Mouse (Mus musculus) neural tube, embryonic 11.5 days (tissue): Measurements from ENCODE around the gene Gse1. TPM values are rescaled to one million over a fixed set of nuclear protein-coding genes. Genes with fewer than 3 reads are reported as not detected.

Experiments used
- ATAC-seq: fragments of 200-750 bp; cut with Nextera tagmentation; 2 replicates; pipeline ENCODE4 v1.8.0; 2017; ENCODE audit warnings: moderate number of reproducible peaks, mild to moderate bottlenecking, moderate TSS enrichment, moderate library complexity; ENCODE audit not compliant: insufficient read depth, low FRiP score, low TSS enrichment
- DNase-seq: peaks from one replicate; pipeline ENCODE4 v3.0.0-alpha.2; 2015; ENCODE audit warnings: low spot score
- H3K27ac ChIP-seq: fragments of 300-500 bp; sonication (generic); 2 replicates; pipeline ENCODE4 v1.5.1; 2014; ENCODE audit warnings: low read depth, mild to moderate bottlenecking, low read length
- H3K27me3 ChIP-seq: fragments of 300-500 bp; sonication (generic); 2 replicates; pipeline ENCODE4 v1.6.1; 2014; ENCODE audit warnings: mild to moderate bottlenecking, low read length, mixed read lengths; ENCODE audit not compliant: control insufficient read depth, insufficient read depth
- H3K36me3 ChIP-seq: fragments of 300-500 bp; sonication (generic); 2 replicates; pipeline ENCODE4 v1.6.1; 2014; ENCODE audit warnings: mild to moderate bottlenecking, low read length, moderate library complexity, mixed read lengths; ENCODE audit not compliant: control insufficient read depth, insufficient read depth
- H3K4me1 ChIP-seq: fragments of 300-500 bp; sonication (generic); 2 replicates; pipeline ENCODE4 v1.6.1; 2014; ENCODE audit warnings: low read length, mixed read lengths; ENCODE audit not compliant: control insufficient read depth, insufficient read depth
- H3K4me2 ChIP-seq: fragments of 300-500 bp; sonication (generic); 2 replicates; pipeline ENCODE4 v1.6.1; 2014; ENCODE audit warnings: low read depth, mild to moderate bottlenecking, moderate library complexity
- H3K4me3 ChIP-seq: fragments of 300-500 bp; sonication (generic); 2 replicates; pipeline ENCODE4 v1.5.1; 2014; ENCODE audit warnings: low read depth, low read length
- H3K9ac ChIP-seq: fragments of 300-500 bp; sonication (generic); 2 replicates; pipeline ENCODE4 v1.6.1; 2014; ENCODE audit warnings: mild to moderate bottlenecking, low read length
- H3K9me3 ChIP-seq: fragments of 300-500 bp; sonication (generic); 2 replicates; pipeline ENCODE4 v1.6.1; 2016; ENCODE audit warnings: low read length; ENCODE audit not compliant: control insufficient read depth
- WGBS: fragments of 180-500 bp; shearing (Covaris S2); extraction: QIAGEN DNeasy Blood & Tissue Kit; methylation state at CpG from one replicate; pipeline ENCODE4 v1.1.7; 2014; 5-methylcytosine and 5-hydroxymethylcytosine counted together
- polyA plus RNA-seq: library from polyadenylated mRNA; unstranded; fragments of >200 nt; fragmentation: Nextera tagmentation; extraction: Ambion mirVana; gene quantifications from 2 replicates; pipeline ENCODE4 v1.2.1, GENCODE M21; 2014

The Gse1 gene
- polyA plus RNA-seq, 1 experiment from 2014 or later, result 33.5 TPM

DNA sequence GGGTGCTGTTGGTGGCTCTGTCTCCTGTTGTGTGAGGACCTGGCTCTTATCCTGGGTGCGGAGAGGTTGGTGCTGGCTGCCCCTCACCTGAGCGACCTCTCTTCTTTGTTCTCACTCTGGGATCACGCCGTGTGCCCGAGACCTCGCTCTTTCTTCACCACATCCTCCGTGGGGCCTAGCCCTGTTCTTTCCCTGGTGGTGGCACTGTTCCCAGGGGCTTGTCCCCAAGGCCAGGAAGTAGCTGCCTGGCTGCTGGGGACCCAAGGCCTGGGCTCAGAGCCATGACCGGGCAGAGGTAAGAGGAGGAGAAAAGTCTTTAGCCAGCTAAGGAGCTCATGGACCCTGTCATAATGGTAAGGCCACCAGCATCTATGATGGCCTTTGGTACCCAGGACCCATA is 25.4 kb downstream of the Gse1 start:
- H3K9me3 ChIP-seq, result no peaks in the 10 kb centered on the region
- no peak overlapping the region; the same call in 1 of the 2 replicates for H3K9ac ChIP-seq
- no peaks in the 10 kb centered on the region for H3K27me3 ChIP-seq
- H3K27ac ChIP-seq, result no peak overlapping the region
- peaks cover 16% of the 10 kb centered on the region; the same call in 1 of the 2 replicates for H3K4me1 ChIP-seq
- no peak overlapping the region for H3K4me2 ChIP-seq
- ATAC-seq (no peak), DNase-seq (no peak)
- no peaks in the 10 kb centered on the region for H3K36me3 ChIP-seq
- WGBS, result 85% methylated on average over 8 of the region's 8 CpGs
- H3K4me3 ChIP-seq, result no peak overlapping the region

DNA sequence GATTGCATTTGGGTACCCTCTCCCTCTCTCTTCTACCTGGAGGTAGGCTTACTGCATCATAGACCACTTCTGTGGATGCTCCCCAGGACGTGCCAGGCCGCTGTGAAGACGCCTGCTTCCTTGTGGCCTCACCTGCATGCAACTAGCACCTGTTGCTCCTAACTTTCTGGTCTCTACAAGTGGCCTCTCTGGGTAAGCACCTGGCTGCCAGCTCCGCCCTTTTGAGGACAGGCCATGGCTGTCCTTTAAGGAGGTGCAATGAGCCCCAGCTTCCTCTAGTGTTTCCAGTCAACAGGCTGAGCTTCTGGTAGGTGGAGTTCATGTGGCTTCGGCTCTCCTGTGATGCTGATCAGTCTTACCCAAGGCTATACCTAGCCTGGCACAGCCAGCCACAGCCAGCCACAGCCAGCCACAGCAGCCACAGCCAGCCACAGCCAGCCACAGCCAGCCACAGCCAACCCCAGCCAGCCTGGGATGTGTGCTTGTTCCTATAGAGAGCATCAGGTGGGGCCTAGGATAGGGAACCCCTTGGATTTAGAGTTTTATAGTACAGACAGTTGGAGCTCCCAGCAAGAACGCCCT is 27.2 kb downstream of the Gse1 start:
- H3K27ac ChIP-seq, result no peak overlapping the region
- no peak overlapping the region for H3K4me3 ChIP-seq
- no peak overlapping the region for H3K9ac ChIP-seq
- H3K27me3 ChIP-seq, result no peaks in the 10 kb centered on the region
- ATAC-seq (no peak), DNase-seq (no peak)
- H3K4me1 ChIP-seq, result peaks cover 18% of the 10 kb centered on the region
- 92% methylated on average over 6 of the region's 6 CpGs for WGBS
- no peaks in the 10 kb centered on the region for H3K36me3 ChIP-seq
- H3K9me3 ChIP-seq, result no peaks in the 10 kb centered on the region
- no peak overlapping the region for H3K4me2 ChIP-seq

DNA sequence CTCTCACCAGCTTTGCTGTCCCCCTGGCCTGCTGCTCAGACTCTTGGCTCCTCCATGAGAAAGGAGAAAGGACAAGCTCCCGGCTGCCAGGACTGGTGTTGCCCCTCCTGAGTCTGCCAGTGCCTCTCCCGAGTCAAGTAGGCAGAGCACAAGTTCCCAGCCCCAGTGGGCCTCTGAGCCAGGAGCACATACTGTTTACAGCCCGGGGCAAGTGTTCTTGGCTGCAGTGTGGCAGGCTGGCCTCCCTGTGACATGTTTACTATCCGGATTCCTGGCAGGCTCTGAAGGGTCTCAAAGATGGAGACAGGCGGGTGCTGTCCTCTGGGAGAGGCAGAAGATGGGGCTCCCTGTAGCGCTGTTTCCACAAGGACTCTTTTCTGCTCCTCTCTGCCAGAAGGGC is 28.7 kb downstream of the Gse1 start:
- Histone ChIP-seq H3K27ac (no peak overlapping the region), H3K4me2 (no peak overlapping the region), H3K4me3 (no peak overlapping the region), H3K27me3 (no peaks in the 10 kb centered on the region), H3K9ac (no peak overlapping the region), H3K9me3 (no peaks in the 10 kb centered on the region), H3K4me1 (peaks cover 25% of the 10 kb centered on the region), H3K36me3 (no peaks in the 10 kb centered on the region)
- 44% methylated on average over 6 of the region's 6 CpGs for WGBS
- ATAC-seq (no peak), DNase-seq (no peak)

DNA sequence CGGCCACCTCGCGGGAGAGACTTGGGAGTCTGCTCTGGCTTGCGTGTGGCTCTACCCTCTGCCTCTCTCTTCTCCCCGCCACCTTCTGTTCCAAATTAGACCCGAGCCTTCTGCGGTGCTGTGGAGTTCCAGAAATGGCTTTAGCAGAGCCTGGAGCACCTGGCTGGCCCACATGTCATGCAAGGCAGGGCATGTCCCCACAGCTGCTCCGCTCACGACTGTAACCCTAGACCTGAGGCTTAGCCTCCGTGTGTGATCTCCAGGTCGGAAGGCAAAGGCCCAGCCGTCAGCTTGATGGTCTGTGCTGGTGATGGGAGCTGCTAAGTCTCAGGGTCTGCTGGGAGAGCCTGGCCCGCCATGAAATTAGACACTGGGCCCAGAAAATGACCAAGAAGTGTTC is 30.9 kb downstream of the Gse1 start:
- Histone ChIP-seq H3K9me3 (no peaks in the 10 kb centered on the region), H3K9ac (no peak overlapping the region), H3K27me3 (no peaks in the 10 kb centered on the region), H3K27ac (no peak overlapping the region), H3K4me2 (no peak overlapping the region), H3K4me1 (peaks cover 32% of the 10 kb centered on the region), H3K36me3 (no peaks in the 10 kb centered on the region), H3K4me3 (no peak overlapping the region)
- ATAC-seq (no peak), DNase-seq (no peak)
- WGBS, result 74% methylated on average over 13 of the region's 13 CpGs

DNA sequence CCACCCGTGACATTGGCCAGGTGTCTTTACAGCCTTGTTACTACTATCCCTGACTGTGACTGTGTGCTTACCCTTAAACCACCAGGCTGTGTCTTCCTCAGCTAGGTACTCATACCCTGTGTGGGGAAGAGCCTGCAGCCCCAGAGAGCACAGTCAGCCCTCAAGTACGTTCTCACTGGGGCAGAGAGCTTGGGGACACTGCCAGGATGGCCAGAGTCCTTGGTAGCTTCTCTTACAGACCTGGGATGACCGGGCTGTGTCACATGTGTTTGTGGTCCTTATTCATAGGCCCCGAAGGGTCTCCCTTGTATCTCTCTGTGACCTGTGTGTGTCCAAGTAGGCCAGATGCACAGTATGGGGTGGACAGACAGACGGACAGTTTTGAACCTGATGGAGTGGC is 32.4 kb downstream of the Gse1 start:
- peak overlapping the region; percentile 5; the same call in 1 of the 2 replicates for H3K9ac ChIP-seq
- DNase-seq, result no peak
- no peak overlapping the region for H3K4me3 ChIP-seq
- 70% methylated on average over 5 of the region's 5 CpGs for WGBS
- no peaks in the 10 kb centered on the region for H3K9me3 ChIP-seq
- ATAC-seq, result no peak
- no peak overlapping the region for H3K4me2 ChIP-seq
- H3K4me1 ChIP-seq, result peaks cover 44% of the 10 kb centered on the region
- H3K27me3 ChIP-seq, result no peaks in the 10 kb centered on the region
- H3K27ac ChIP-seq, result peak overlapping the region; percentile 11; the same call in 1 of the 2 replicates
- H3K36me3 ChIP-seq, result no peaks in the 10 kb centered on the region

DNA sequence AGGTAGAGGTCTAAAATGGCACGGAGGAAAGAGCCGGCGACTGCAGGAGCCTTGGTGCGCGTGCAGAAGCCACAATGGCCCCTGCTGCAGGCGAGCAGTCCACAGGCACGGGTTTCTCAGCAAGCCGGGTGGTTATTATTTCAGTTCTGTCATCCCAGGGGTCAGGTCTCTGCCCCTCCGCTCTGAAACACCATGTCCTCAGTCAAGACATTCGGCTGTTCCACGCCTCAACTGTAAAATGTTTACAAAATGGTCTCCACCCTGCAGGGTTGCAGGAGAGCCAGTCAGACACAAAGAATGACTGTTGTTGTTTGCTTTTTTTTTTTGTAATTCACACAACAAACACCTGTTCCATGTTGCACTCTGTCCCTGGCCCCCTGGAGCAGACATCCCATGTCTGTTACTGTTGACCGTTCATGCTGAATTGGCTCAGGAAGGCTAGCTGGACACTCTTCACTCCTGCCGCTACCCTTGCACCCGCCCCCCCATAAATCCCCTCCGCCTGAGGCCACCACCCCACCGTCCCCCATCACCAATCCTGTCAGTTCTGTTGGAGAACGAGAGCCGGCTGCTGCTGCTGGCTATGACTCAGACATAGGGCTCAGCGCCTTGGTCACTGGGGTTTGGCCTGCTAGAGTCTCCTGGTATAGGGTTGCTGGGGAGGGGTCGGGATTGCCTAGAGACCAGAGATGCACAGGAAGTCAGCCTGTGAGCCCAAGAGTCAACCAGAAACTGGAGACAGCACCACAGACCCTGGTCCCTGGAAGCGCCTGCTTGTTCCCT is 33.3 kb downstream of the Gse1 start:
- no peak overlapping the region; the same call in 1 of the 2 replicates for H3K27ac ChIP-seq
- H3K36me3 ChIP-seq, result no peaks in the 10 kb centered on the region
- 24% methylated on average over 21 of the region's 21 CpGs for WGBS
- no peaks in the 10 kb centered on the region for H3K27me3 ChIP-seq
- no peak overlapping the region for H3K4me2 ChIP-seq
- H3K9ac ChIP-seq, result peak overlapping the region; percentile 5; the same call in 1 of the 2 replicates
- ATAC-seq, result no peak
- H3K9me3 ChIP-seq, result no peaks in the 10 kb centered on the region
- H3K4me3 ChIP-seq, result no peak overlapping the region
- peaks cover 51% of the 10 kb centered on the region for H3K4me1 ChIP-seq
- DNase-seq, result no peak

DNA sequence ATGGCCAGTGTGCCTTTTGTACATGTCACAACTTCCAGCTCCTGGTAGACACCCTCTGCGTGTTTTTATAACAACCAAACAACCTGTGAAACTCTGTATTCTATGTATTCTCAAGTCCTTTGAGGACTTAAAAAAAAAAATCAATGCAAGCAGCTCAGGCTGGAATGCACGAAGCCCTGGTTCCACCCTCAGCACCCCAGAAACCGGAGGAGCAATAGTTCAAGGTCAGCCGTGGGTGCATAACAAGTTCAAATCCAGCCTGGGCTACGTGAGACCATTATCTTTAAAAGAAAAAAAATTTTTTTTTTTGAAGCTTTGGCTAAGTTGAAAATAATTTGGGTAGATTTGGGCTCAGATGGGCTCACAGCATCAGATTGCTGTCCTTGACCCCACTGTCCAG is 35.6 kb downstream of the Gse1 start:
- 84% methylated on average over 5 of the region's 5 CpGs for WGBS
- peaks cover 68% of the 10 kb centered on the region for H3K4me1 ChIP-seq
- ATAC-seq, result no peak

DNA sequence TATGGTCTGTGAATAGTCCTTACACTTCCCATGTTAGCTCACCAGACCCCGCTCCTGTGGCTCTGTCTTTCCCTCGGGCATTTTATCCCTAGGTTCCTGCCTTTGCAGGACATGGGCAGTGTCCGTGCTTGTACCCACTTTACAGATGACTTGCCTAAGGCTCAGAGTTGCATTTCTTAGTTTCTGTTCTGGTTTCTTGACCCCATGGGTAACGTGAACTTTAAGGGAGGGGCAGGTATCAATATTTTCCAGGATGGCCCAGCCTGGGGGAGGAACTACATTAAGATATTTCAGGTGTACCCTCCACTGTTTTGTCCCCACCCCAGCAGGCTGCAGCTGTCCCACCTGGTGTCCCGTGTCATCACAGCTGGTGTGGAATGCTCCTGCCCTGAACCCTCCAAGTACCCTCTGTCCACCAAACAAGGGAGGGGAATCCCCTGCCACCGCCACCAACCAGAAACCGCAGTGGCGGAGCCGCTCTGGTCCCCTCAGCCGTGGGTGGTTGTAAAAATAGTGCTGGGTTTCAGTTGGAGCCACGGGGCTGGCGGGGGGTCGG is 36.2 kb downstream of the Gse1 start:
- DNase-seq (no peak), ATAC-seq (no peak; the same call in 1 of the 2 replicates)
- peak overlapping the region; percentile 46 for H3K9ac ChIP-seq
- H3K27me3 ChIP-seq, result no peaks in the 10 kb centered on the region
- H3K36me3 ChIP-seq, result no peaks in the 10 kb centered on the region
- 25% methylated on average over 13 of the region's 13 CpGs for WGBS
- H3K9me3 ChIP-seq, result no peaks in the 10 kb centered on the region
- peak overlapping the region; percentile 91 for H3K27ac ChIP-seq
- H3K4me1 ChIP-seq, result peaks cover 72% of the 10 kb centered on the region
- H3K4me3 ChIP-seq, result no peak overlapping the region
- 0 out of 2 replicates have a peak overlapping the region, but pooled peaks have one; percentile 15 for H3K4me2 ChIP-seq

More for the DNA sequence above, 35.6 kb downstream of the Gse1 start:
- Histone ChIP-seq H3K4me2 (no peak overlapping the region), H3K27ac (no peak overlapping the region), H3K36me3 (no peaks in the 10 kb centered on the region), H3K9me3 (no peaks in the 10 kb centered on the region), H3K9ac (no peak overlapping the region), H3K4me3 (no peak overlapping the region), H3K27me3 (no peaks in the 10 kb centered on the region)
- DNase-seq, result no peak
